Mouse (Mus musculus): Measurements from ENCODE around the gene Ndst2. TPM values are rescaled to one million over a fixed set of nuclear protein-coding genes. Genes with fewer than 3 reads are reported as not detected.
"Not testable (repeated sequence)": the region's sequence is repeated elsewhere in the genome, so short reads cannot be mapped to it uniquely, and the experiment has no call there.

The Ndst2 gene
- polyA plus RNA-seq, 1 experiment from 2014 or later = 17.1 TPM

DNA sequence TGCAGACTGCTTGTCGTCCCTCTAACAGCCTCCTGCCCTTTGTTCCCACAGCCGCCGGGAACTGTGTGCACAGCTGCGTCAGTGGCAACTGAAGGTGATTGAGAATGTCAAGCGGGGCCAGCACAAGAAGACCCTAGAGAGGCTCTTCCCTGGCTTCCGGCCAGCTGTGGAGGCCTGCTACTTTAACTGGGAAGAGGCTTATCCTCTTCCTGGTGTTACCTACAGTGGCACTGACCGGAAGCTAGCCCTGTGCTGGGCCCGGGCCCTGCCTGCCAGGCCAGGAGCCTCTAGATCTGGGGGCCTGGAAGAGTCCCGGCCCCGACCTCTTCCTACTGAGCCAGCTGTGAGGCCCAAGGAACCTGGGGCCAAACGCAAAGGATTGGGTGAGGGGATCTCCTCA is 20.5 kb downstream of the Ndst2 start:
- Histone ChIP-seq H3K4me3 (replicated peaks) (no peak overlapping the region), H3K27me3 (replicated peaks) (no peaks in the 10 kb centered on the region), H3K9ac (replicated peaks) (no peak overlapping the region), H3K4me1 (peaks cover 14% of the 10 kb centered on the region), H3K9me3 (replicated peaks) (no peaks in the 10 kb centered on the region), H3K4me2 (no peak overlapping the region), H3K27ac (replicated peaks) (no peak overlapping the region), H3K36me3 (peaks cover 85% of the 10 kb centered on the region)
- WGBS = 81% methylated on average over 11 of the region's 11 CpGs
- no peak for ATAC-seq (ENCODE audit: low FRiP score)

DNA sequence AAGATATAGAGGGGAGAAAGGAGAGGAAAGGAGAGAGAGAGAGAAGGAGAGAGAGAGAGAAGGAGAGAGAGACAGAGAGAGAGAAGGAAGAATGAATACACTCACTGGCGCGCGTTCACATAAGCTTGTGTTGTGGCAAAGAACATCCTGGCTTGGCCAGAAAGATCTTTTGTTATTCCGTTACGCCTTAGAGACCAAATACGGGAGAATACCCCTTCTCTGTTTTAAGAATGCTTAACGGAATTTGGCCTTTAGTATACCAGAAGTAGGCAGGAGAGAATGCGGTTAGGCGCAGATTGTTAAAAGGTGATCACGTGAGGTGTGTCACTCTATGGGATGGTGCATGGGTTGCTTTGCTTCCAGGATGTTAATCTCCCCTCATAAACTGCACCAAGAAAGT is 26.1 kb downstream of the Ndst2 start:
- peak overlapping the region; percentile 100 for H3K4me3 ChIP-seq (replicated peaks)
- peaks cover 38% of the 10 kb centered on the region for H3K36me3 ChIP-seq
- H3K4me2 ChIP-seq = peak overlapping the region; percentile 80
- H3K9me3 ChIP-seq (replicated peaks) = no peaks in the 10 kb centered on the region
- peak overlapping the region; percentile 100 for H3K9ac ChIP-seq (replicated peaks)
- WGBS = 8% methylated on average over 10 of the region's 10 CpGs
- no peaks in the 10 kb centered on the region for H3K27me3 ChIP-seq (replicated peaks)
- H3K27ac ChIP-seq (replicated peaks) = peak overlapping the region; percentile 96
- H3K4me1 ChIP-seq = peaks cover 37% of the 10 kb centered on the region
- no peak for ATAC-seq (ENCODE audit: low FRiP score)

DNA sequence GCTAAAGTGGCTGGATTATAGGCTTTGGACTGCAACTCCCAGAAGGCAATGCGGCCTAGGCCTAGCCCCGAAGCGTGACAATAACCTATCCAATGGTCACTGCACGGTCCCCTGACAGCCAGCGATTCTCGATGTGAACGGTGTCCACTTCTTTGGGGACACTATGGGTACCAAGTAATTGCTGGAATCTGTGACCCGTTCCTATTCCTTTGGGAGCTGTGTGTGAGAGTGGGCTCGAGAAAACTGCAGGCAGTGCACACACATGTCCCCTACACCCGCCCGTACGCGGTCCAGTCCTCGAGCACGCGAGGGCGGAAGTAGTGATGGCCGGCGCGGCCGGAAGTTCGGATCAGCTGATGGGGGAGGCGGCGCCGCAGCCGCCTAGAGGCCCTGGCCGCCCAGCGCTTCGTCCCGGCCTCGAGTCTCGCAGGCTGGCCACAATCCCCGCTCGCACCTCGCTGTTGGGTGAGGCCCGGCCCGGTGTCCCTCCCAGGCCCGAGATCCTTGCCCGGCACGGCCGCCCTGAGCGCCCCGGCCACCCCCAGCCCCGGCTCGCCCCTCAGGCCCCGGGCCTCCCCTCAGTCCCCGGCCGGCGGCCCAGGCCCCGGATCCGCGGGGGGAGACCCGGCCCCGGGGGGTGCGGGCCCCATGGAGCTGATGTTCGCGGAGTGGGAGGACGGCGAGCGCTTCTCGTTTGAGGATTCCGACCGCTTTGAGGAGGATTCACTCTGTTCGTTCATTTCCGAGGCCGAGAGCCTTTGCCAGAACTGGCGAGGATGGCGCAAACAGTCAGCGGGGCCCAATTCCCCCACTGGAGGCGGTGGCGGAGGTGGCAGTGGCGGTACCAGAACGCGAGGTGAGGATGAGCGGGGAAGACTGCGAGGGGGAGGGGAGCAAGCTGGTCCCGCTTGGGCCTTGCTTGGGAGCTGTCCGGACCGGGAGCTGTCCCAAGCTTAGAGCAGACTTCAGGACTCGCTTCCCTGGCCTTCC is 26.9 kb downstream of the Ndst2 start, which contains the start of gene Zswim8:
Gene Zswim8 (plus strand): TSS at position 352 of the 990 bp plus-strand sequence.
- Histone ChIP-seq H3K27ac (replicated peaks) (peak within 1 kb of the TSS; percentile 96), H3K4me1 (peaks cover 37% of the 10 kb centered on the region), H3K4me2 (peak within 1 kb of the TSS; percentile 80), H3K4me3 (replicated peaks) (peak within 1 kb of the TSS; percentile 100), H3K36me3 (peaks cover 30% of the 10 kb centered on the region), H3K9me3 (replicated peaks) (no peaks in the 10 kb centered on the region), H3K9ac (replicated peaks) (peak within 1 kb of the TSS; percentile 100), H3K27me3 (replicated peaks) (no peaks in the 10 kb centered on the region)
- ATAC-seq (ENCODE audit: low FRiP score) = peak; percentile 93
- under 1% methylated on average over 79 of the region's 80 CpGs for WGBS

DNA sequence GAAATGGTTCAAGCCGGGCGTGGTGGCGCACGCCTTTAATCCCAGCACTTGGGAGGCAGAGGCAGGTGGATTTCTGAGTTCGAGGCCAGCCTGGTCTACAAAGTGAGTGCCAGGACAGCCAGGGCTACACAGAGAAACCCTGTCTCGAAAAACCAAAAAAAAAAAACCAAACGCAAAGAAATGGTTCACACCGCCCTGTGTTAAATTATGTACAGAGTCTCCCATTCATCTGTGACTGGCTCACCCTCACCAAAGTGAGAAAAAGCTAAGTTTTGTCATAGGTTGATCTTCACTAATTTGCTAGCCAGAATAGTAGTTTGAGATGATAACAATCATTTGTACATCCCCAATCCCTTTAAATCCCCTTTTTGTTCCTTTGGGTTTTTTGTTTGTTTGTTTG is 30.9 kb downstream of the Ndst2 start:
- WGBS = 11% methylated on average over 8 of the region's 8 CpGs
- peaks cover 57% of the 10 kb centered on the region for H3K4me1 ChIP-seq

DNA sequence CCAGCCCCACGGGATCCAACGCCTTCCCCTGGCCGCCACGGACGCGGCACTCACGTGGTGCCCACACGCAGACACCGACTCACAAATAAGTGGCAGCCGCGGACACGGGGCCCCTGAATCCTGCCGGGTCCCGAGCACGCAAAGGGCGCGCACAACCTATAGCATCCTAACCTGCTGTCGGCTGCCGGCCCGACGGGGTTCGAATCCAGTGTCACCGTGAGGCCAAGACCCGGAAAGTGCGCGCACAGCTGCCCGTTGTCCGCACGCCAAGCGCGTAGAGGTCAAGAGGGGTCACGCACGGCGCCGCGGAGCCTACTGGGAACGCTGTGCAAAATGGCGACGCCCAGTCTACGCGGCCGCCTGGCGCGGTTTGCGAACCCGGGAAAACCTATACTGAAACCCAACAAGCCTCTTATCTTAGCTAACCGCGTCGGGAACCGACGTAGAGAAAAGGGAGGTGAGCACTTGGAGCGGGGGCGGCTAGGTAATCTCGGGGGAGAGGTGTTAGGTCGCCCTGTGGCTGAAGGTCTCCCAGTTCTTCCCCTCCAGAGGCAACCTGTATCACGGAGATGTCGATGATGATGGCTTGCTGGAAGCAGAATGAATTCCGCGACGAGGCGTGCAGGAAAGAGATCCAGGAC is 31.5 kb downstream of the Ndst2 start, which contains the start of gene Chchd1:
Gene Chchd1 (plus strand): TSS at position 266 of the 641 bp plus-strand sequence.
- Histone ChIP-seq H3K4me2 (peak within 1 kb of the TSS; percentile 68), H3K4me1 (peaks cover 58% of the 10 kb centered on the region), H3K36me3 (peaks cover 12% of the 10 kb centered on the region), H3K27ac (replicated peaks) (peak within 1 kb of the TSS; percentile 91), H3K9me3 (replicated peaks) (no peaks in the 10 kb centered on the region), H3K9ac (replicated peaks) (peak within 1 kb of the TSS; percentile 81), H3K4me3 (replicated peaks) (peak within 1 kb of the TSS; percentile 88), H3K27me3 (replicated peaks) (no peaks in the 10 kb centered on the region)
- under 1% methylated on average over 61 of the region's 61 CpGs for WGBS
- peak; percentile 75 for ATAC-seq (ENCODE audit: low FRiP score)

More for the DNA sequence above, 30.9 kb downstream of the Ndst2 start:
- H3K36me3 ChIP-seq = peaks cover 12% of the 10 kb centered on the region
- H3K9ac ChIP-seq (replicated peaks) = peak overlapping the region; percentile 81
- H3K4me2 ChIP-seq = peak overlapping the region; percentile 68
- peak overlapping the region; percentile 88 for H3K4me3 ChIP-seq (replicated peaks)
- ATAC-seq (ENCODE audit: low FRiP score); H3K9me3 ChIP-seq (replicated peaks); H3K27me3 ChIP-seq (replicated peaks): not testable (repeated sequence)
- peak overlapping the region; percentile 91 for H3K27ac ChIP-seq (replicated peaks)

DNA sequence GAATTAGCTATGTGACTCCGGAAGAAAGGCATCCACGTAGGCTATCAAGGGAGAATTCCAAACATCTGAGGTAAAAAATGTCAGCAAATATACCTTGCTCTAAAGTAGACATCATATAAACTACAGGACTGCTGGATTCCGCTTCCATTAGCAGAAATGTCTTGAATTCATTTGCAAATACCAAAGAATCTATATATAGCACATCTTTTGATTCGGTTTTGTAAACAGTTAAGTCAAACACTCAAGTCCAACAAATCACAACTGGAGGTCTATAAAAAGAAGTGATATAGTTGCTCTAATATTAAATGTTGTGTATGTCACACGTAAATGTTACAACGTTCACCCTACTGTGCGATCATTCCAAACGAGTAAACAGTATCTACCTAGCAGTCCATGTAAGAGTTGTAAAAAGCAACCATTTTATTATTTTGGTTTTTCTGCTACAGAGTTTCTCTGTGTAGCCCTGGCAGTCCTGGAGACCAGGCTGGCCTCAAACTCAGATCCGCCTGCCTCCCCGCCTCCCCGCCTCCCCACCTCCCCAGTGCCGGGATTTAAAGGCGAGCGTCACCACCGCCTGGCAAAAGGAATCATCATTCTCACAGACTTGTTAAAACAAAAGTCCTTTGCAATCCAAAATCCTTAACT is 32.1 kb downstream of the Ndst2 start:
- H3K4me2 ChIP-seq = peak overlapping the region; percentile 68
- peak overlapping the region; percentile 81 for H3K9ac ChIP-seq (replicated peaks)
- no peaks in the 10 kb centered on the region for H3K27me3 ChIP-seq (replicated peaks)
- H3K9me3 ChIP-seq (replicated peaks) = no peaks in the 10 kb centered on the region
- ATAC-seq (ENCODE audit: low FRiP score) = peak; percentile 37
- peak overlapping the region; percentile 88 for H3K4me3 ChIP-seq (replicated peaks)
- H3K27ac ChIP-seq (replicated peaks) = peak overlapping the region; percentile 91
- 15% methylated on average over 15 of the region's 15 CpGs for WGBS
- H3K4me1 ChIP-seq = peaks cover 64% of the 10 kb centered on the region
- peaks cover 12% of the 10 kb centered on the region for H3K36me3 ChIP-seq

DNA sequence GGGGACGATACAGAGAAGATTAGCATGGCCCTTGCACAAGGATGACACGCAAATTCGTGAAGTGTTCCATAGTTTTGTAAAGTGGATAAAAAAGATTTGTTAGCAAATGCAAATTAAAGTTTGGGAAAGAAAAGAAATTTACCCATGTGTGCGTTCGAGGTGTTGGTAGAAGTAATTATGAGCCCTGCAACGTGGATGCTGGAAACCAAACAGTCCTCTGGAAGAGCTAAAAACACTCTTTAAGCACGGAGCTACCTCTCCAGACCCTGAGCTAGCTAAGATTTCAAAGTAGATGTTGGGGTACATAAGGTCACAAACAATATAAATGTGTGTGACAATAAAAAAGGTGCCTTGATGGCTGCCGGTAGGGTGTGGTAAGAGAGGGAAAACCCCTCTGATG is 32.8 kb downstream of the Ndst2 start:
- peaks cover 66% of the 10 kb centered on the region for H3K4me1 ChIP-seq
- no peak overlapping the region for H3K9ac ChIP-seq (replicated peaks)

DNA sequence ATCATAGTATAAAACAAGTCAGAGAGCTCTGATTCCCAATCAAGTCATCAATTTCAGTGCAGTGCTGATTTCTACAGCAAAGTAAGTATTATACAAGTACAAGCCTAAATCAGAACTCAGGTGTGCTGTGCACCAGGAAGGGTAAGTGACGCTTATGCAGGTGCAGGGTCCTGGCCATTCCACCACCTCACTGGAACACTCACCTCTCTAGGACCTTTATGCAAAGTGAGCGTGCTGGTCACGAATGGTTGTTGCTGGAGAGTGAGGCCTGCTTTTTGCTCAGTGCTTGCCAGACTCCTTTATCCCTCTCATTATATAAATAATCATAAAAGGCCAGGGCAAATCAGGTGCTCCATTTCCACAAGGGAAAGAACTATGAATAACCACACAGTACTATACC is 34.0 kb downstream of the Ndst2 start:
- Histone ChIP-seq H3K36me3 (peaks cover 12% of the 10 kb centered on the region), H3K27me3 (replicated peaks) (no peaks in the 10 kb centered on the region), H3K27ac (replicated peaks) (no peak overlapping the region), H3K4me1 (peaks cover 73% of the 10 kb centered on the region), H3K4me2 (no peak overlapping the region; the same call in 1 of the 2 replicates), H3K9me3 (replicated peaks) (no peaks in the 10 kb centered on the region), H3K9ac (replicated peaks) (no peak overlapping the region), H3K4me3 (replicated peaks) (no peak overlapping the region)
- ATAC-seq (ENCODE audit: low FRiP score) = no peak
- 86% methylated on average over 3 of the region's 3 CpGs for WGBS

More for the DNA sequence above, 32.8 kb downstream of the Ndst2 start:
- Histone ChIP-seq H3K9me3 (replicated peaks) (no peaks in the 10 kb centered on the region), H3K4me2 (peak overlapping the region; percentile 68), H3K36me3 (peaks cover 12% of the 10 kb centered on the region), H3K27ac (replicated peaks) (no peak overlapping the region; the same call in 1 of the 2 replicates), H3K27me3 (replicated peaks) (no peaks in the 10 kb centered on the region), H3K4me3 (replicated peaks) (peak overlapping the region; percentile 88; the same call in 1 of the 2 replicates)
- no peak for ATAC-seq (ENCODE audit: low FRiP score)
- WGBS = 85% methylated on average over 8 of the region's 8 CpGs

DNA sequence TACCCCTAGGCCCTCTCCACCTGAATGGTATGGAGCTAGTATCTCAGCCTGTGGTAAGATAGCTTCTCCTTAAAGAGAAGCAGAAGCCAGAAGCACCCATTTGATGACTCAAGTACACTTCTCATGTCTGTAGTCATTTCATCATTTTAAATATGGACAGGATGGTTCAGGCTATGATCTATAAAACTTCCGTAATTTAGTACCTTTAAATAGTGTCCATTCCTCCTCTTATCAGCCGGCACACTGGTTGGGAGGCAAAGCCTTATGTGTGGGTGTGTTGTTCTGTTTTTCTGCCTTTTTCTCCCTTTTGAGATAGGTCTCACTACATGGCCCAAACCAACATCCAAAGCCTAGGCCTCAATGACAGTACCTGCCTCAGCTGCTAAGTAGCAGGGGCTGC is 35.8 kb downstream of the Ndst2 start:
- Histone ChIP-seq H3K9me3 (replicated peaks) (no peaks in the 10 kb centered on the region), H3K9ac (replicated peaks) (0 out of 2 replicates have a peak overlapping the region, but pooled peaks have one; percentile 5), H3K27me3 (replicated peaks) (no peaks in the 10 kb centered on the region), H3K36me3 (peaks cover 11% of the 10 kb centered on the region), H3K4me1 (peaks cover 77% of the 10 kb centered on the region), H3K4me2 (peak overlapping the region; percentile 85), H3K4me3 (replicated peaks) (no peak overlapping the region), H3K27ac (replicated peaks) (no peak overlapping the region)
- 90% methylated on average over 2 of the region's 2 CpGs for WGBS
- ATAC-seq (ENCODE audit: low FRiP score) = no peak

DNA sequence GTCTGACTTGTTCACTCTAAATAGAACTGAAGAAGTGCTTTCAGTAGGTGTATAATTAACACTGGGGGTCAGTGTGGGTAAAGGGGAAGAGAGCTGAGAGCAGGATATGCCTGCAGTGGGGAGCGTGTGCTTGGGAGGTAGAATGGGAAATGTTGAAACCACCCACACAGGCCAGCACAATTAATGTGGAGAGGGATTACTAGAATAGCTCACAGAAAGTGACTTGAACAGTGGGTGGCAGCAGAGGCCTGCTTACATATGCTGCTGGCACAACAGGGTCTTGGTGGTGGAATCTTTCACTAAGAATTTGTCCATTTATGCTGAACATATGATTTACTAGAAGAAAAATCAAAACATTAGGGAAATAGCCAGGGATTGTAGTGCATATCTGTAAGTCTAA is 37.4 kb downstream of the Ndst2 start:
- no peak for ATAC-seq (ENCODE audit: low FRiP score)
- Histone ChIP-seq H3K36me3 (peaks cover 26% of the 10 kb centered on the region), H3K9me3 (replicated peaks) (no peaks in the 10 kb centered on the region), H3K27me3 (replicated peaks) (no peaks in the 10 kb centered on the region), H3K9ac (replicated peaks) (peak overlapping the region; percentile 92), H3K4me2 (peak overlapping the region; percentile 85), H3K4me3 (replicated peaks) (peak overlapping the region; percentile 95), H3K4me1 (peaks cover 72% of the 10 kb centered on the region), H3K27ac (replicated peaks) (peak overlapping the region; percentile 37; the same call in 1 of the 2 replicates)
- 3% methylated on average over 1 of the region's 1 CpGs for WGBS

Measured in neural tube, embryonic 15.5 days (tissue).